Mouse (Mus musculus) lung, postnatal 36 days (tissue): ENCODE data around the gene Spata31d1d.

ENCODE experiments used
- DNase-seq: peaks from one replicate; pipeline ENCODE4 v3.0.0; 2022; ENCODE audit warnings: mixed read lengths

Gene Spata31d1d

GRCm38 (mm10) chr13:59676316-59677229, 55.0 kb downstream of the Spata31d1d start:
- no peak for DNase-seq
